Mouse (Mus musculus) heart, embryonic 12.5 days (tissue): ENCODE measurements at regions not wholly inside any gene's neighbourhood (a gene's known extent, or its start where the extent isn't known, plus 50 kb on each side); places are given as distances from the start of the nearest gene placed in this dataset.
A peak's percentile ranks its signal among the peaks of the same experiment; 100 is the strongest.

Source experiments
- ATAC-seq: fragments of 200-750 bp; cut with Nextera tagmentation; 2 replicates; pipeline ENCODE4 v1.8.0; 2017; ENCODE audit warnings: moderate TSS enrichment, moderate library complexity; ENCODE audit not compliant: insufficient number of reproducible peaks, low FRiP score
- H3K27ac ChIP-seq: fragments of 300-500 bp; sonication (generic); 2 replicates; pipeline ENCODE4 v1.5.1; 2016; ENCODE audit warnings: mild to moderate bottlenecking, moderate library complexity; ENCODE audit not compliant: poor library complexity, severe bottlenecking
- H3K27me3 ChIP-seq: fragments of 300-500 bp; sonication (generic); replicated peaks from 2 replicates; pipeline ENCODE4 v1.6.1; 2016; ENCODE audit warnings: mild to moderate bottlenecking, moderate library complexity
- H3K36me3 ChIP-seq: fragments of 300-500 bp; sonication (generic); 2 replicates; pipeline ENCODE4 v1.6.1; 2016; ENCODE audit warnings: mild to moderate bottlenecking, moderate library complexity
- H3K4me1 ChIP-seq: fragments of 300-500 bp; sonication (generic); replicated peaks from 2 replicates; pipeline ENCODE4 v1.6.1; 2016; ENCODE audit warnings: mild to moderate bottlenecking
- H3K4me2 ChIP-seq: fragments of 300-500 bp; sonication (generic); 2 replicates; pipeline ENCODE4 v1.6.1; 2016; ENCODE audit warnings: mild to moderate bottlenecking, moderate library complexity
- H3K4me3 ChIP-seq: fragments of 300-500 bp; sonication (generic); 2 replicates; pipeline ENCODE4 v1.5.1; 2016; ENCODE audit warnings: mild to moderate bottlenecking
- H3K9ac ChIP-seq: fragments of 300-500 bp; sonication (generic); 2 replicates; pipeline ENCODE4 v1.6.1; 2016; ENCODE audit warnings: mild to moderate bottlenecking, moderate library complexity
- H3K9me3 ChIP-seq: fragments of 300-500 bp; sonication (generic); replicated peaks from 2 replicates; pipeline ENCODE4 v1.6.1; 2016; ENCODE audit warnings: mild to moderate bottlenecking, moderate library complexity
- WGBS: fragments of 180-500 bp; shearing (Covaris S2); methylation state at CpG from one replicate; pipeline ENCODE4 v1.1.7; 2016; 5-methylcytosine and 5-hydroxymethylcytosine counted together

DNA sequence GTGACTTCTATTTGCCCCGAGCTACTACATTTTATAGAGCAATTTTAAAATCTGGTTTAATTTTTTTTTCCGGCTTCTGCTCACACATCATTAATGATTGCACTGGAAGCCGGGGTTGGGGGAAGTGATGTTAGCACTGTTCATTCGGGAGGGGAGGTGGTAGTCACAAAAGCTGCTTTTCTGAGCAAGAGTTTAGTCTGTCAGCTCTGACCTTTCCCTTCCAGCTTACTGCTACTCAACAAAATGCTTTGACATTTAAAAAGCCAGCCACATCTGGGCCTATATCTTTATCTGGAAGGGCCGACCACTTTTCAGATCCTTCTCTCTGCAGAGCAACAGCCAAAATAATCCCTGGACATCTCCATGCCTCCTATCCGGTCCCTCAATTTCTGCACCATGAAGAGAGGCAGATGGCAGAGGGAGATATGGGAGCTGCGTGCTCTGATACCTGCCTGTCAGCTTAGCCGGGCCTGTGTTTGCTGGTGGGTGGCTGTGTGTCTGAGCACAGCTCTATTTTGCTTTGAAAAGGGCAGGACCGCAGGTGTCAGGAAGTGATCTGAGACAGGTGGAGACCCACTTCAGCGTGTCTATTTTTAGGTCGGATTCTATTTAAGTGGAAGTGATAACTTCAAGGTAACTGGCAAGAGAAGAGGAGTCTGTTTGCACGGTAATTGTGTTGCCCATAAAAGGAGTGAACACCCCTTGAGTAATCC, 63.1 kb downstream of the Kcnf1 start:
- no peak for ATAC-seq
- H3K27me3 ChIP-seq = no peaks in the 10 kb centered on the region
- no peak overlapping the region for H3K4me3 ChIP-seq
- no peaks in the 10 kb centered on the region for H3K36me3 ChIP-seq
- no peak overlapping the region for H3K9ac ChIP-seq
- no peaks in the 10 kb centered on the region for H3K9me3 ChIP-seq
- no peak overlapping the region for H3K27ac ChIP-seq
- H3K4me2 ChIP-seq = no peak overlapping the region
- H3K4me1 ChIP-seq = peaks cover 15% of the 10 kb centered on the region; the same call in 1 of the 2 replicates
- WGBS = 53% methylated on average over 12 of the region's 12 CpGs

DNA sequence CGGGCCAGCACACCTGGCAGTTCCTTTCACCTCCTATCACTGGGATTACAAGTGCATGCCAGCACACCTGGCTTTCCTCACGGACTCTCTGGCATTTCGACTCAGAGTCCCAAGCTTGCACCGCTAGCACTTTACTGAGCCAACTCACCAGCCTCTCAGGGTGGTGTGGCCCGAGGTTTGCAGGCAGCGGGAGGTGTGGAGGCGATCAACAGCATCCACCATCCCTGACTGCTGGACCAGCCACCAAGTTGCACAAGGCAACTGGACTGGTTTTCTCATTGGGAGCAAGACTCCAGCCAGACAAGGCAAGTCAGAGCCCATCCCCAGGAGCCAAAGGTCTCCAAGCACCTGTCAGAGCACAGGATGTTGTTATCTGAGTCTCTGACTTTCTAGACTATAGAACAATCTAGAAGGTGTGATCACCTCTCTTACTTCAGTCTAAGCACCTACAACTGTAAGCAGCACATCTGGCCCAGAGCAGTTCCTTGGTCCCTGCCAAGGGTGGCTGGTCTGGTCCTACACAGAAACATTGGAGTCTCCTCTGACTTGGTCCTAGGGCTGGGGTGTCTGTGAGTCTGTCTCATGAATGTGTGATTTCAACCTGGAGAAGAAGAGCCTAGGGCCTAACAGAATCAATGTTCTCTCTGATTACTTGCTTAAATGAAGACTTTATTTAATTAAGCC, 63.8 kb downstream of the Kcnf1 start:
- WGBS = 77% methylated on average over 7 of the region's 7 CpGs
- no peak for ATAC-seq
- Histone ChIP-seq H3K27me3 (no peaks in the 10 kb centered on the region), H3K9me3 (no peaks in the 10 kb centered on the region), H3K9ac (no peak overlapping the region), H3K4me3 (no peak overlapping the region), H3K36me3 (no peaks in the 10 kb centered on the region), H3K4me1 (peaks cover 15% of the 10 kb centered on the region; the same call in 1 of the 2 replicates), H3K4me2 (no peak overlapping the region), H3K27ac (no peak overlapping the region)

DNA sequence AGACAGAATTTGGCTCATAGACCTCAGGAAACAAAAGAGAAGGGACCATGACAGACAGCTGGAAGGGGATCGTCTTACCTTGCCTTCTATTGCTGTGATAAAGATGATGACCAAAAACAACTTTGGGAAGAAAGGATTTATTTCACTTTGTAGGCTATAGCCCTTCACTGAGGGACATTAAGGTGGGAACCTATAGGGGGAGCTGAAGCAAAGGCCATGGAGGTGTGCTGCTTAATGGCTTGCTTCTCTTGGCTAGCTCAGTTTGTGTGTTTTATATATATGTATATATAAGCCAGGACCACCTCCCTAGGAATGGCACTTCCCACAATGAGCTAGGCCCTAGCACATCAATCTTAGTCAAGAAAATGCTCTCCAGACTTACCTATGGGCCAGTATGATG, 70.5 kb downstream of the Kcnf1 start:
- 0 out of 2 replicates have a peak, but pooled peaks cover 1% of the 10 kb centered on the region for H3K4me1 ChIP-seq
- no peaks in the 10 kb centered on the region for H3K36me3 ChIP-seq
- H3K9ac ChIP-seq = no peak overlapping the region
- H3K9me3 ChIP-seq = no peaks in the 10 kb centered on the region
- no peak overlapping the region for H3K27ac ChIP-seq
- ATAC-seq = no peak
- H3K27me3 ChIP-seq = no peaks in the 10 kb centered on the region
- H3K4me3 ChIP-seq = no peak overlapping the region
- H3K4me2 ChIP-seq = no peak overlapping the region
- WGBS = 64% methylated on average over 1 of the region's 1 CpGs

DNA sequence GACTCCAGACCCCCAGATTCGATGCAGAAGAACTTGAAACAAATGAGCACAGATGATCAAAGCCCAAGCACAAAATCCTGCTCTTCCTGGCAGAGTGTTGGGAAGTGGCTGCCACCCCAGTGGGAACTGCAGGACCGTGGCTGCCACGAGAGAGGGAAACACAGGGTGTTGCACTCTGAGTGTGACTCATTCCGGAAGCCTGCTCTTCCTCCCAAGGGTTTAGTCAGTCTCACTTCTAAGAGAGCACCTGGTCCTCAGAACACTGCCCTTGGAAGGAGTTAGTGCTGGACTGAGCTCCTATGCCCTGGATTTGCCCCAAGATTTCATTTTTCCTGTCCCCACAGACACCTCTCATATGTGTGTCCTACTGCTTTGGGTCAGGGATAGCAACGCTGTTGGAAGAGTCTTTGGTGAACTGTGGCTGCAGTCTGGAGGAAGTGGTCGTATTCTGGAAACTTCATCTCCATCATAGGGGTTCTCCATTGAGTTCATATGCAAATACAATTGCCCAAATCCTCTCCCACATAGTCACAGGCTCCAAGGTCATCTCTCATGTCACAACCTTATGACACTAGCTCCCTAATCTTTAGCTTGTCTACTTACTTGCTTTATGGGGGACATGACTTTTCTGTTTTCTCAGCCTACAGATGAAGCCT, 71.5 kb downstream of the Kcnf1 start:
- WGBS = 67% methylated on average over 6 of the region's 6 CpGs

DNA sequence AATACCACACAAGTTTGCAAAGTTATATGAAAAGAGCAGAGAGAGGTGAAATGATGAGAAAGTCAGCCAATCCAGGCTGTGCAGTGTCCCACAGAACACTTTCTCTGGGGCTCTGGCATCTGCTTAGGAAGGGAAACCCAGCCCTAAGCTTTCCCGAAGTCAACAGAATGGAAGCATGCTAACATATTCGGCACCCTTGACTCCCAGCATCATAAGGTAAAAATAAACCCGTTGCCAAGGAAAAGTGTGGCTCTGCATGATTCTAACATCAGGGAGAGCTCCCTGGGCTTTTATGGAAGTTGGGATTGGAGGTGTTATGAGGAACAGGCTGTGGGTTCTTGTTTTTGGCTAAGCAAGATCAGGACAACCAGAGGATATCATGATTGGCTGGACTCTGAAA, 74.8 kb downstream of the Kcnf1 start:
- H3K4me1 ChIP-seq = peaks cover 13% of the 10 kb centered on the region
- H3K27ac ChIP-seq = no peak overlapping the region
- no peak overlapping the region for H3K9ac ChIP-seq
- no peak overlapping the region for H3K4me2 ChIP-seq
- no peak overlapping the region for H3K4me3 ChIP-seq
- 76% methylated on average over 3 of the region's 3 CpGs for WGBS
- no peaks in the 10 kb centered on the region for H3K27me3 ChIP-seq
- H3K9me3 ChIP-seq = no peaks in the 10 kb centered on the region
- H3K36me3 ChIP-seq = no peaks in the 10 kb centered on the region
- ATAC-seq = no peak

More for the DNA sequence above, 71.5 kb downstream of the Kcnf1 start:
- no peaks in the 10 kb centered on the region for H3K27me3 ChIP-seq
- H3K27ac ChIP-seq = no peak overlapping the region
- no peak overlapping the region for H3K9ac ChIP-seq
- 0 out of 2 replicates have a peak, but pooled peaks cover 2% of the 10 kb centered on the region for H3K4me1 ChIP-seq
- H3K36me3 ChIP-seq = no peaks in the 10 kb centered on the region
- no peak overlapping the region for H3K4me2 ChIP-seq
- H3K4me3 ChIP-seq = no peak overlapping the region
- no peaks in the 10 kb centered on the region for H3K9me3 ChIP-seq
- ATAC-seq = no peak

DNA sequence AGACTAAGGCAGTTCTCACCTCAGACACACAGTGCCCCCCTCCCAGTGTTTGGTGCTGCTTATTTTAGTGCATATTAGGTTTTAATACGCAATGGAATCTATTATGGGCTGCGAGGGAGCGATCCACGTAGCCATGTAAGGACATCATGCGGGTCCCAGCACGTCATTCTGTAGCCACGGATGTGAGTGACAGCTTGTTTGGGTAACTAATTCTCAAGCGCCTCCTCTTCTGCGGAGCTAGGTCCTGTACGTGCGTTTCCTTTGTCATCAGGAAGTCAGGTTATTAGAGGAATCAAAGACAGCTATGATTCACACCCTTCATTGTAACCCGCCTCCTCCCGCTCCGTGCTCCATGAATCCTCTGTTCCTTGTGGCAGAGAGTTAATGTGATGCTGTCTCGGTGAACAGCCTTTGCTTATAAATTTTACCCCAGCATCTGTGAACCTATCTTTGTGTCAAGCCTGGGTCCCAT, 78.9 kb downstream of the Kcnf1 start:
- Histone ChIP-seq H3K9me3 (no peaks in the 10 kb centered on the region), H3K27ac (no peak overlapping the region), H3K9ac (no peak overlapping the region), H3K4me1 (peaks cover 28% of the 10 kb centered on the region), H3K4me3 (no peak overlapping the region), H3K36me3 (no peaks in the 10 kb centered on the region), H3K27me3 (no peaks in the 10 kb centered on the region), H3K4me2 (no peak overlapping the region)
- 72% methylated on average over 15 of the region's 15 CpGs for WGBS
- ATAC-seq = no peak

DNA sequence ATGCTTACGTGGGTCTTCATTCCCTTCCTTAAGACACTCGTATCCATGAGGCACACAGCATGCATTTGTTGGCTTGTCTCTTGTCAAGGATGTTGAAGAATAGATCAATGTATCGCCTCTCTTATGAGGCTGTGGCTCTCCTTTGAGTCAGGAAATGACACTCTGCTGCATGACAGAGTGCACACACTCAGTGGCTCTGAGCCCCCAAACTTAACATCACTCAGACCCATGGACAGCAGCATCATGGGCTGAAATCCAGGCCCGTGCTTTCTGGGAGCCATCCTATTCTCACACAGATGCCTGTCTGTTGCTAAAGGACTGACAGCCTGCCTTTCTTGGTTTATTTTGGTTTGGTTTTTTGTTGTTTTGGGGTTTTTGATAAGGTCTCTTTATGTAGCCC, 81.9 kb downstream of the Kcnf1 start:
- Histone ChIP-seq H3K4me1 (peaks cover 40% of the 10 kb centered on the region), H3K36me3 (no peaks in the 10 kb centered on the region), H3K27me3 (no peaks in the 10 kb centered on the region), H3K4me3 (no peak overlapping the region), H3K27ac (no peak overlapping the region), H3K4me2 (no peak overlapping the region), H3K9me3 (no peaks in the 10 kb centered on the region), H3K9ac (no peak overlapping the region)
- WGBS = 81% methylated on average over 4 of the region's 4 CpGs
- no peak for ATAC-seq

DNA sequence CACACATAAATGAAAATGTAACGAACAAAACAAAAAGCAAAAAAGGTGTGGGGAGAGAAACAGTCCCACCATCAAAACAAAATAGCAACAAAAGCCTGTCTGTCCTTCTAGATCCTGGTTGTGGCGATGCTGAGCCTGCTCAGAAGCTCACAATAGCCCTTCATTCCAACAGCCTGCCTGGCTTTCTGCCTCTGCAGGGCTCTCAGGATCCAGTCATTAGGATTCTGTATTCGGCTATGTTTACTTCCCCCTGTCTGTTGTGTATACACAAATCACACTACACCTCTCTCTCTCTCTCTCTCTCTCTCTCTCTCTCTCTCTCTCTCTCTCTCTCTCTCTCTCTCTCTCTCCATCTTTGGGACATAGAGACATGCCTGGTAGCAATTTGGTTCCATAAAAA, 82.2 kb upstream of the 2410004P03Rik start:
- H3K9ac ChIP-seq = no peak overlapping the region
- ATAC-seq = no peak
- WGBS = 69% methylated on average over 3 of the region's 3 CpGs

DNA sequence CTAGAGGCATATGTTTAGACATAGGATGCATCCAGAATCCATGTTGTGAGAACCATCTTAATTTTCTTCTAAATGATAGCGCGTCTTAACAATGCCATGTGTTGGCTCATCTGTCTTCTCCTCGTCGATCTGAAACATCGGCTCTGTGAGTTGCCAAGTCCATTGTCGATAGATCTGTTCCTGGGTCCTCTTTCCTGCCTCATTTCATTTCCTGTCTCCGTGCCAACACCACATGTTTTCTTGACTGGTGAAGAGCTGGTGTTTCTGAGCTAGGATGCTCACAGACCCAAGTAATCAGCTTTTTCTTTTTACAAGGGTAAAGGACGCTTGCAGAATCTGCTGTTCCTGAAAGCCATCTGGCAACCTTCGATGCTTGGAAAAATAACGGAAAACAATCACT, 79.5 kb upstream of the 2410004P03Rik start:
- no peaks in the 10 kb centered on the region for H3K9me3 ChIP-seq
- H3K4me1 ChIP-seq = peaks cover 51% of the 10 kb centered on the region
- ATAC-seq = no peak
- no peak overlapping the region for H3K4me3 ChIP-seq
- H3K9ac ChIP-seq = no peak overlapping the region
- no peak overlapping the region for H3K27ac ChIP-seq
- H3K4me2 ChIP-seq = no peak overlapping the region
- H3K27me3 ChIP-seq = no peaks in the 10 kb centered on the region
- WGBS = 68% methylated on average over 10 of the region's 10 CpGs
- no peaks in the 10 kb centered on the region for H3K36me3 ChIP-seq

More for the DNA sequence above, 82.2 kb upstream of the 2410004P03Rik start:
- Histone ChIP-seq H3K4me1 (peaks cover 50% of the 10 kb centered on the region), H3K4me2 (no peak overlapping the region), H3K27ac (no peak overlapping the region), H3K36me3 (no peaks in the 10 kb centered on the region), H3K27me3 (no peaks in the 10 kb centered on the region), H3K4me3 (no peak overlapping the region), H3K9me3 (no peaks in the 10 kb centered on the region)

DNA sequence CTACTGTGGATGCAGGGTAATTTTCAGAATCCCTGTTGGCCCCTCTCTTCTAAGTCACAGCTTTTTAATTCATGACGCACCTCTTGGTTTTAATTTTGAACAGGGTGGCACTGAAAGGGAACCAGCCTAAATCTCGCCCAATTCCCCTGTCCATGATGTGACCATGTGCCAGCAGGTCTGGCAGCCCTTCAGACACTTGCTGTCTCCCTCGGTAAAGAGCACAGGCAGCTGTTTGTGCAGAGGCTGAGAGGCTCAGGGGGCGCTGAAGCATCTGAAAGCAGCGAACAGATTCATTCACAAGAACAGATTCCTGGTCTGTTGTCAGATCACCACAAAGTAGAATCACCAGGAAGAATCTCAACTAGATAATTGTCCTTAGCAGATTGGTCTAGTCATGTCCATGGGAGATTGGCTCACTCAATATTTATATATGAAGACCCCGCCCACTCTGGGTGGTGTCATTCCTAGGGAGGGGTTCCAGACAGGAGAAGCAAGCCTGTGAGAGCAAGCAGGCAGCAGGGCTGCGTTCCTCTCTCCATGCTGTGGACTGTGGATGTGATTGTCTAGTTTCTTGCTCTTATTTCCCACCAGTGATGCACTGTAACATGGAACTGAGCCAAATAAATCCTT, 78.3 kb upstream of the 2410004P03Rik start:
- 41% methylated on average over 7 of the region's 7 CpGs for WGBS
- H3K27me3 ChIP-seq = no peaks in the 10 kb centered on the region
- no peaks in the 10 kb centered on the region for H3K36me3 ChIP-seq
- H3K9ac ChIP-seq = no peak overlapping the region
- H3K9me3 ChIP-seq = no peaks in the 10 kb centered on the region
- peaks cover 57% of the 10 kb centered on the region for H3K4me1 ChIP-seq
- H3K4me2 ChIP-seq = peak overlapping the region; percentile 21; the same call in 1 of the 2 replicates
- H3K4me3 ChIP-seq = no peak overlapping the region
- H3K27ac ChIP-seq = peak overlapping the region; percentile 39
- ATAC-seq = no peak

DNA sequence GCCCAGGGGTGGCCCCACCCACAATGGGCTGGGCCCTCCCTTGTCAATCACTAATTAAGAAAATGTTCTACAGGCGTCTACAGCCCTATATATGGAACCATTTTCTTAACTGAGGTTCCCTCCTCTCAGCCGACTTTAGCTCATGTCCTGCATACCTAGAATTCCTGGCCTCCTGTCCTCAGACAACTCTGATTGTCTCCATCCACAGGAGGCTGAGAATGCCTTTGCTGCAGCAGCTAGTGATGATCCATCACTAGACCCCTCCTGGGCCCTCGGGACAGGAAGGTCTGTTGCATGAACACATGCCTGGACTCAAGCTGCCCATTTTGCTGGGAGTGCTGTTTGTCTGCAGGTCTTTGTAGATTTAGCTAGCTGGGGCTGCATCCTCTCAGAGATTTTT, 75.9 kb upstream of the 2410004P03Rik start:
- H3K9me3 ChIP-seq = no peaks in the 10 kb centered on the region
- 21% methylated on average over 3 of the region's 3 CpGs for WGBS
- no peak overlapping the region for H3K4me3 ChIP-seq
- no peak overlapping the region for H3K4me2 ChIP-seq
- no peaks in the 10 kb centered on the region for H3K36me3 ChIP-seq
- no peak overlapping the region for H3K9ac ChIP-seq
- no peaks in the 10 kb centered on the region for H3K27me3 ChIP-seq
- H3K27ac ChIP-seq = no peak overlapping the region
- ATAC-seq = no peak
- peaks cover 46% of the 10 kb centered on the region for H3K4me1 ChIP-seq
